Mouse (Mus musculus) cerebellum, postnatal 36 days (tissue): ENCODE measurements around the gene B3galt4.
"Not testable (repeated sequence)": the region's sequence is repeated elsewhere in the genome, so short reads cannot be mapped to it uniquely, and the experiment has no call there.

Source experiments
- DNase-seq, 2 experiments: peaks; one replicate each; pipeline ENCODE4 v3.0.0; 2021 to 2022; ENCODE audit warnings: mixed read lengths in 2 of 2

B3galt4 gene

DNA sequence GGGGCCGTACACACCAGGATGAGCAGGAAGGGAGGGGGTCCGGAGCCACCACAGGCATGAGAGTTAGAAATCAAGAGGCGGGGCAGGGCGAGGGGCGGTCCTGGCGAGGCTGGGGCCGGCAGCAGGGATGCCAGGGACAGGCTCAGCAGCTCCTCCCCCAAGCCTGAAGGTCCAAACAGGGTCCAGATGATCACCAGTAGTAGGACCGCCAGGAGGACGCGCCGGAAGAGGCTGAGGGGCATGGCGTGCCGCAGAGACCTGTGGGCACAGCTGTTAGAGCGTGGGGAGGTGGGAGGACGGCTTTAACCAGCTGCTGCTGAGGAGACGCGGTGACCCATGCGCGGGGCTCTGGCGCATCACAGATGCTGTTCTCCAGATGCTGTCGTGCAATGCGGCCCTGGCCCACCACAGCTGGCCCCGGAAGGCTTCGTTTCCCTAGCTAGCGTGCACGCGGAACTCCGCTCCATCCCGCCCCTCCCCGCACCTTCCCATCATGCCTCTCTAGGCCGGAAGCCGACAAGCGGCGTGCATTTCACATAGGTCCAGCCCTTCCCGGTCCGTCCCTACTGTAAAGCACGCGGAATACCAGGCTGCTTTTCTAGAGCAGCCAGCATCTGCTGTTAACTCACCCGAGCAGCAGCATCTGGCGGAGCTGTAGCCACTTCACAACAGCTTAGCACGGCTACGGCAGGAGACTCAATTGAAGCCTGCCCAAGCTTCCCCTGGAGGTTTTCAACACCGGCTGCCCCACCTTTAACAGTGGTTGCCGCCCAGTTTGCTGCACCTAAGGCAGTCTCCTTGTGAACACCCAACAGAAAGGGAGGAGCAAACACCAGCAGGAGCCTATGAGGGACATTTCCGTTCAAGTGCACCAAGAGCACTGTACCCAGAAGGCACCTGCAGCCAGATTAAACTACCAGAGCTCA lies at the start of gene B3galt4:
Gene B3galt4, minus strand, starts transcription at position 468 of the 926 bp plus-strand sequence.
- DNase-seq, result peak; percentile 72 to 73

DNA sequence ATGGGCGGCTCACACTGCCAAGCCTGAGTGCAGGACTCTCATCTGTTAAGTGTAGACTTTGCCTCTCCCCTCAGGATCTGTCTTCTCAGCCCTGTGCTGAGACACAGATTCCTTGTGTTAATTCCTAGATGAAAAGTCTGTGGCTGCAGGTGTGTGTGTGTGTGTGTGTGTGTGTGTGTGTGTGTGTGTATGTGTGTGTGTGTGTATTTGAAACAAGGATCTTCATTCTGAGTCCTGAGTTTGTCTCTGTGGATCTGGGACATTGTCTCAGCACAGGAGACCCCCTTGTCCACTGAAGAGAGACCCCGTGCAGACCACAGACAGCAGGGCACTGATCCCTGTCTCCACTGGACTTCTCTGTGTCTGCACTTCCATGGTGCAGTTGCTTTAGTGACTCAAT lies 49.5 kb upstream of the B3galt4 start:
- not testable (repeated sequence) for DNase-seq

DNA sequence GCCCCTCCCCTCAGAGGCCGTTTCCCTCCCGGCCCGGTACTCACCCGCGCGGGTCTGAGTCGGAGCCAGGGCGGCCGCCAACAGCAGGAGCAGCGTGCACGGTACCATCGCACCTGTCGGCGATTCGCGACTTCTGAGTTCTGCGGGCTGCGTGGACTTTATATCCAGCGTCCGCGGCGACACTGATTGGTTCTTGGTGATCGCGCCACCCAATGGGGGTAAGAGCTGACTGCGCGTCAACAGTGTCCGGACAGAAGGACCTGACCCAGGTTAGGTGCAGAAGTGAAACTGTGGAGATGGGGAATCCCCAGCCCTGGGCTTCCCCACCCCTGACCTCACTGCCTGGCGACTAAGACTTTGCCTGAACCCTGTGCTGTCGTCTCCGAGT lies 48.9 kb upstream of the B3galt4 start, which contains the start of gene H2-K1:
Gene H2-K1, minus strand, starts transcription at position 198 of the 388 bp plus-strand sequence.
- DNase-seq, result peak; percentile 50 to 60

DNA sequence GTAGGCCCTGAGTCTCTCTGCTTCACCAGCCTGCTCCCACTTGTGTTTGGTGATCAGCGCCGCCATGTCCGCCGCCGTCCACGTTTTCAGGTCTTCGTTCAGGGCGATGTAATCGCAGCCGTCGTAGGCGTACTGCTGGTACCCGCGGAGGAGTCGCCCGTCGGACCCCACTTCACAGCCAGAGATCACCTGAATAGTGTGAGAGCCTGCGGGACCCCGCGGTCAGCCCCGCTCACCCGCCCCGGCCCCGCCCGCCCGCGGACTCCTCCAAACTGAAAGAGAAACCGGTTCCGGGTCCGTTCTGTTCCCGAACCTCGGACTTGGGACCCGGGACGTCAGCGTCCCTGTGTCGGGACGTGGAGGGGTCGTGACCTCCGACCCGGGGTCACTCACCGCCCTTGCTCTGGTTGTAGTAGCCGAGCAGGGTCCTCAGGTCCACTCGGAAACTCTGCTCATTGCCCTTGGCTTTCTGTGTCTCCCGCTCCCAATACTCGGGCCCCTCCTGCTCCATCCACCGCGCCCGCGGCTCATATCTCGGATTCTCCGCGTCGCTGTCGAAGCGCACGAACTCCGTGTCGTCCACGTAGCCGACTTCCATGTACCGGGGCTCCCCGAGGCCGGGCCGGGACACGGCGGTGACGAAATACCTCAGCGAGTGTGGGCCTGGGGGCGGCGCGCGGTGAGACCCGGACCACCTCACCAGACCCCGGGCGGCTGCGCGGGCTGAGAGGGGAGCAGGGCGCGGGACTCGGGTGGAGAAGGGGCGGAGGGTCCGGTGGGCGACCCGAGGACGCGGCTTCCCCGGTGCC lies 48.3 kb upstream of the B3galt4 start:
- DNase-seq, result no peak

DNA sequence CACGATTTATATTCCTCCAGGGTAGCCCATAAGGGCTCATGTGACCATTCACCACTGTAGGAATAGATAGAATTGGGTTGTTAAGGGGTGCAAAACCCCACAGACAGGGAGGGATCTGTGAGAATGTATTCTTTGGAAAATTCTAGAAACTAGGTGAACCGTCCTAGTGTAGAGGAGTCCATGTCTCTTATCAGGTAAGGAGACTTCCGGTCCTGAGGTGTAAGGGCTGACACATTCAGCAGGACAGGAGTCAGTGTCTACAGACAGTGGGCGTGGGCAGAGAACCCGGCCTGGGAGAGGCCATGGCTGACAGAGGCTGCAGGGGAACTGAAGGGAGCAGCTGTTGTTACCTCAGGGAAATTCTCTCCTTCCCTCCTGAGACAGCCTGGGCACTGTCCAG lies 47.4 kb upstream of the B3galt4 start:
- not testable (repeated sequence) for DNase-seq

DNA sequence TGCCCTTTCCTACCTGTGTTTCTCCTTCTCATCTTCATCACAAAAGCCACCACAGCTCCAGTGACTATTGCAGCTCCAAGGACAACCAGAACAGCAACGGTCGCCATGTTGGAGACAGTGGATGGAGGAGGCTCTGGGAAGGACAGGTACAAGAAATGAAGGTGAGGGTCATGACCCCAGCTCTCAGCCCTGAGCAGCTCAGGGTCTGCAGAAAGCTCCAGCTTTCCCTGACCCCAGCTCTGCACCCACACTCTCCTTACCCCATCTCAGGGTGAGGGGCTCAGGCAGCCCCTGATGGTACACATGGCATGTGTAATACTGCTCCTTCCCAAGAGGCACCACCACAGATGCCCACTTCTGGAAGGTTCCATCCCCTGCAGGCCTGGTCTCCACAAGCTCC lies 45.7 kb upstream of the B3galt4 start:
- not testable (repeated sequence) for DNase-seq

DNA sequence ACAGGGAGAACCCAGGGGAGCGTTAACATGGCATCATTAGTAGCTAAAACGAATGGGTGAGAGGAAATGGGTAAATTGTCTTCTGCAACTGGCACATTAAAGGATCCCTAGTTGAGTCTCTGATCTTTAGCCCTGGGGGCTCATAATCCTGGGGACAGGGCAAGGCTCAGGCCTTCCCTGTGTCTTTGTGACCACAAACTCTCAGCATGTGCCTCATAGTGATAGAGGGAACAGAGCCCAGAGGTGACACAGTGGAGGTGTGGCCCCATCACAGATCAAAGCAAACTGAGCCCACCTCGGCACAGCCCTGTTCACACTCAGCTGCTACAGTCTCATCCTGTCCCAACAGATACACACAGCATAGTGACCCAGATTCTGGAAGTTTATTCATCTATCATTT lies 44.4 kb upstream of the B3galt4 start:
- DNase-seq, result no peak

DNA sequence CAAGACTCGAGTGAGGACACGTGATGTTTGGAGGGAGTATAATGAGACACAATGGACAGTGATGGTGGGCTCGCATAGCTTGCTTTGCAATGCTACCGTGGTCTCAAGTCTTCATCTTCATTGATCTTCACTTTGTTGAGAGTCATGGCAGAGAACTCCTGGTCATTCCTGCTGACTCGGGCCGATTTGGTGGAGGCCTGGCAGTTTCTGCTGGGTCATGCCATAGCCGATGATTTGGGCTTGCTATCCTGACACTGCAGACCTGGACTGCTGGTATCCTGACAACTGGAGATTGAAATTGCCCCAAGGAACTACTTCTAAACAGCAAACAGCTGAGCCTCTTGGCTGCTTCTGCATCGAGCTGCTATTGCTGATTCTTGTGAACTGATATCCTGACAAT lies 43.7 kb upstream of the B3galt4 start:
- no peak for DNase-seq

DNA sequence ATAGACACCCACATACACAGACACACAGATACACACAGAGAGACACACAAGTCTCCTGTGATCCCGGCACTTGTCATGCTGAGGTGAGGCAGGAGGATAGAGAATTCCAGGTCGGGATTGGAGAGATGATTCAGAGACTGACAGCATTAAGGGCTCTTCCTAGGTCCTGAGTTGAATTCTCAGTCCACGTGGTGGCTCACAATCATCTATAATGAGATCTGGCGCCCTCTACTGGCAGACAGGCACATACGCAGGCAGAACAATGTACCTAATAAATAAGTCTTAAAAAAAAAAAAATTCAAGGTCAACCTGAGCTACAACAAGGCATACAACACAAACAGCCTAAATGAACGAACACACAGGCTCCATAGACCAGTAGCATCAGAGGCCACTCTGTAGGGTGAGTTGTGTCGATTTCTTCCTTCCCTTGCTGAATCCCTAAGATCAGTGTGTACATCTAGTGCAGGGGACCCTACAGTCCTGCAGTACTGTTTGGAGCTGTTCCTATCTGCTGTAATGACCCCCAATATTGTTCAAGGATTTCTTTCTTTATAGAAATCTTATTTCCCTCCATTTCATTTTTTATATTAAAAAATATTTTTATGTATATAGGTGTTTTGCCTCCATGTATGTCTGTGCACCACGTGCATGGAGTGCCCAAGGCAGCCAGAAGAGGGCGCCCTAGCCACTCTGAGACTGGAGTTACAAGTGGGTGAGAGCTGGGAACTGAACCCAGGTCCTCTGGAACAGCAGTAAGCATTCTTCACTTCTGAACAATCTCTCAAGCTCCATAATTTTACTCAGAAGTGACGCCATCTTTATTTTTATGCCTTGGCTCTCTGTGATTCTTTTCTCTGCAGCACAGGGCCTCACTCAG lies 40.7 kb upstream of the B3galt4 start:
- peak; percentile 46 to 71 for DNase-seq

DNA sequence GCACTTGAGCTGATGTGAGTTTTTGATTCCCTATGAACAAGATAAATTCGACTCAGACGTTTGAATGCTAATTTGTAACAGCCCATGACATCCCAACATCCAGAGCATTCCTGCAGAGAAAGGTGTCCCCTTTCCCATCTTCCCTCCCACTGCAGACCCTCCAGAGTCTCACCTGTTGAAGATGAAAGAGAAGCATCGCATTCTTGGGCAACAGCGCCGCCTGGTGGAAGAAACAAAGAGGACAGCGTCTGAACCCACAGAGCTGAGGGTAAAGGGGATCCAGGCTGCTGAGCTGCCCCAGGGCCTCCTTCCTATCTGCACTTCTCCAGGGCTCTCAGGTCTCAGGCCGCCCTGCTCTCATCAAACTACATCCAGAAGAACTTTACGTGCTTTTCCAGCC lies 30.8 kb upstream of the B3galt4 start:
- peak; percentile 74 to 82 for DNase-seq

DNA sequence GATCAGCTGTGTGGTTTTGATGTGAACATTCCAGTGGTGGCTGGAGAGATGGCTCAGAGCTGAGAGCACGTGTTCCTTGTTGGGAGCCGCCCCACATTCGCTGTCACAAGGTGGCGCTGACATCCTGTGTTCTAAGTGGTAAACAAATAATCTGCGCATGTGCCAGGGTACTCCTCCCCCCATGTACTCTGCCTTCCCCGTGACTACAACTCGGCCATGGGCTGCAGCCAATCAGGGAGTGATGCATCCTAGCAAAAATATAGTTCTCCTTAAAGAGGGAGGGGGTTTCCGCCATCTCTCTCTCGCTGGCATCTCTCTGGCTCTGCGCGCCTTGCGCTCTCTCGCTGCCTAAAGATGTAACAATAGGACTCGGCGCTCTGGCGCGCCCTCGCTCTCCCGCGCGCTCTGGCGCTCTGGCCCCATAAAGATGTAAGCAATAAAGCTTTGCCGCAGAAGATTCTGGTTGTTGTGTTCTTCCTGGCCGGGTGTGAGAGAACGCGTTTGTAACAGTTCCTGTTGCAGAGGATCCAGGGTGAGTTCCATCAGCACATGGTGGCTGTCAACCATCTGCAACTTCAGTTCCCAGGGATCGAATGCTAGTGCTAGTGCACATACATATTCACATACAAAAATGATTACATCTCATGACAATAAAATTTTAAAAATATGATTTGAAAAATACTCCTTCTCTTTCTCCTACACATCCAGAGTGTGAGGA lies 30.1 kb upstream of the B3galt4 start:
- peak; percentile 87 to 88 for DNase-seq

DNA sequence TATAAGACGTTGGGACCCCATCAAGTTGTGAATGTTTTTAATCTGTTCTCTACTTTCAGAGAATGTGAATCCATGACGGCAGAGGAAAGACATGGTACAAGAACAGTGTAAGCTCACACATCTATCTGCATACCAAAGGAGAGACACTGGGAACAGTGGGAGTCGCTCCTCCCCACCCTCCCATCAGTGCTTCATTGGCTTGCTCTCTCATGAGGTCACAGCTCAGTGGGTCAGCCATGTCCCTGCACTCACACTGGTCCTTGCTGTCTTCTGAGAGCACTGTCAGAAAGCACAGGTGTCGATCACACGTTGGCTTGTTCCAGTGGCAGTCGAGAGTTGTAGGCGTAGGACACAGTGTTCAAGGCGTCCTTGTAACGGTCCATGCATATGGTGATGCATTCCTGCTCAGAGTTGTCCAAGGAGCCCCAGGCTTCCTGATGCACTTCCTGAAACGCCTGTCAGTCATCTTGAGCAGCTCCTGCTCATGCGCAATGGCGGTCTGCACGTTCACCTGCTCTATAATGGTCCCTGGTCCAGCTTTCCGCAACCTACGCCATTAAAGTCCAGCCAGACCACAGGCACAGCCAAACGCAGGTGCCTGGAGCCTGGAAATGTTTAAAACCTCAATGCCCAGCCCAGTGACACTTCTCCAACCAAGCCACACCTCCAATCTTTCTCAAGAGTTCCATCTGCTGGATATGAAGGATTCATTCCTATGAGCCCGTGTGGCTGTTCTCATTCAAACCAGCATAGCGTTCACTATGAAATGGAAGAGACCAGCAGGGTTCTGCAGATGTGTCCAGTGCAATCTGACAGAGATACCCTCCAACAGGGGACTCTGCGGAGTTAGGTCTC lies 29.1 kb upstream of the B3galt4 start:
- no peak for DNase-seq

DNA sequence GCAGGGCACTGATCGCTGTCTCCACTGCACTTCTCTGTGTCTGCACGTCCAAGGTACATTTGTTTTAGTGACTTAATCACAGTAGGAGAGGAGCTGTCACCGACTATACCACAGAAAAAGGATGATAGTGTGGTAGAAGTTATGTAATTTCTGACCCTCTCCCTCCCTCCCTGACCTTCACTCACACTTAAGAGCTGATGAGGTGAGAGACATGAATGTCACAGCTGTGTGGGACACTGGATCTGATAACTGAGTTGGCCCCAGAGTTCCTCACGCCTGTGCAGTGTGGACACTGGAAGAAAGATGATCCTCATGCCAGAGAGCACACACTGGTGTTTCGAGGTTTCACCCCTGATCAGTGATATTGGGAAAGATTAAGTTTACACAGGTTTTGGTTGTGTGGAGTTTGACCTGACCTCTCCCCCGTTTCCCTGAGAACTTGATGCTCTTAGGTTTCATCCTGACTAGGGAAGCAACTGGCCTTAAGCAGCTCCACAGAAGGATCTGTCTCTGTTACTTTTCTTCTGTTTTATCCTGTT lies 28.3 kb upstream of the B3galt4 start:
- DNase-seq, result no peak

DNA sequence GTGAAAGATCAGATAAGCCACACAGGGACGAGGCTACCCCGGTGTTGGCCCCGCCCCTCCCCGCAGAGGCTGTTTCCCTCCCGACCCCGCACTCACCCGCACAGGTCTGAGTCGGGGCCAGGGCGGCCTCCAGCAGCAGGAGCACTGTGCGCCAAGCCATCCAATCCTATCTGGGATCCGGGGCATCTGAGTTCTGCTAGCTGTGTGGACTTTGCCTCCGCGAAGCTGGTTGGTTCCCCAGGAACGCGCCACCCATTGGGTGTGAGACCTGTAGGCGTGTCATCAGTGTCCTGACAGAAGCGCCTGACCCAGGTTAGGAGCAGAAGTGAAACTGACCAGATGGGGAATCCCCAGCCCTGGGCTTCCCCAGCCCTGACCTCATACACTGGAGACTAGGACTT lies 27.3 kb upstream of the B3galt4 start:
- DNase-seq, result peak; percentile 72 to 81

DNA sequence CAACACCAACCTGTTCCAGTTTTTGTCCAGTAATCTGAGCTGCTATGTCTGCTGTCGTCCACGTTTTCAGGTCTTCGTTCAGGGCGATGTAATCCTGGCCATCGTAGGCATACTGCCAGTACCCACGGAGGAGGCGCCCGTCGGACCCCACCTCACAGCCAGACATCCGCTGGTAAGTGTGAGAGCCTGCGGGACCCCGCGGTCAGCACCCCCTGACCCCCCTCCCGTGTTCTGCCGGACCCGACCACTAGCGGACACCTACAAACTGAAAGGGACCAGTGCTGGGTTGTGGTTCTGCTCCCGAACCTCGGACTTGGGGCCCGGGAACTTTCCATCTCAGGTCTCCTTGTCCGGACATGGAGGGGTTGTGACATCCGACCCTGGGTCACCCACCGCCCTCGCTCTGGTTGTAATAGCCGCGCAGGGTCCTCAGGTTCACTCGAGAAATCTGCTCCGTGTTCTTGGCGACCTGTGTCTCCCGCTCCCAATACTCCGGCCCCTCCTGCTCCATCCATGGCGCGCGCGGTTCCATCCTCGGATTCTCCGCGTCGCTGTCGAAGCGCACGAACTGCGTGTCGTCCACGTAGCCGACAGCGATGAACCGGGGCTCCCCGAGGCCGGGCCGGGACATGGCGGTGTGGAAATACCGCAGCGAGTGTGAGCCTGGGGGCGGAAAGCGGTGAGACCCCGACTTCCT lies 26.7 kb upstream of the B3galt4 start:
- peak in 1 of 2 experiments; percentile 16 for DNase-seq

DNA sequence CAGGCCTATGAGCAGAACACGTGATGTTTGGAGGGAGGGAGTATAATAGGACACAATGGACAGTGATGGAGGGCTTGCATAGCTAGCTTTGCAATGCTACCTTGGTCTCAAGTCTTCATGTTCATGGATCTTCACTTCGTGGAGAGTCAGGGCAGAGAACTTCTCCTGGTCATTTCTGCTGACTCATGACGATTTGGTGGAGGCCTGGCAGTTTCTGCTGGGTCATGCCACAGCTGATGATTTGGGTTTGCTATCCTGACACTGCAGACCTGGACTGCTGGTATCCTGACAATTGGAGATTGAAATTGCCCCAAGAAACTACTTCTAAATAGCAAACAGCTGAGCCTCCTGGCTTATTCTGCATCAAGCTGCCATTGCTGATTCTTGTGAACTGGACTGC lies 22.3 kb upstream of the B3galt4 start:
- DNase-seq, result no peak

DNA sequence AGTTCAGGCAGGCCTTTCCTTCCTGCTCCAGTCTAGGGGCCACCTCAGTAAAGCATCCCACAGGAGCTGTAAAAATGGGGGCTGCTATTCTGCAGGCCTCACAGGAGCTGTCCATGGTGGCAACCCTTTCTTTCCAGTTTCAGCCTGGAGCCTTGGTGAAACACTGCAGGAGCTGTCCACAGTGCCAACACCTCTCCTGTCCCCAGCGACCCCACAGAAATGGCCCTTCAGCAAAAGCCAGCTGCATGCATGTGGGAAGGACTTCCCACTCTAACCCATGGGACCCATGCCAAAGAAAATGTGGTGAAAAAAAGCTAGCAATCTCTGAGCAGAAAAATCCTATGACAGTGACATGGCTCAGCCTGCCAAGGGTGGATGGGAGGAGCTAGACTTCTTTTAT lies 21.4 kb upstream of the B3galt4 start:
- DNase-seq, result no peak

DNA sequence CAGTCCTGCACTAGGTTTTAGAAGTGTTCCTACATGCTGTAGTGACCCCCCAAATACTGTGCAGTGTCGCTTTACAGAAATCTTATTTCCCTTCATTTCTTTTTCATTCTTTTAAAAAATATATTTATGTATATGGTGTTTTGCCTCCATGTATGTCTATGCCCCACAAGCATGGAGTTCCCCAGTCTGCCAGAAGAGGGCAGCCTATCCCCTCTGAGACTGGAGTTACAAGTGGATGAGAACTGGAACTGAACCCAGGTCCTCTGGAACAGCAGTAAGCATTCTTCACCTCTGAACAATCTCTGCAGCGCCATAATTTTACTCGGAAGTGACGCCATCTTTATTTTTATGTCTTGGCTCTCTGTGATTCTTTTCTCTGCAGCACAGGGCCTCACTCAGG lies 18.1 kb upstream of the B3galt4 start:
- DNase-seq, result no peak

DNA sequence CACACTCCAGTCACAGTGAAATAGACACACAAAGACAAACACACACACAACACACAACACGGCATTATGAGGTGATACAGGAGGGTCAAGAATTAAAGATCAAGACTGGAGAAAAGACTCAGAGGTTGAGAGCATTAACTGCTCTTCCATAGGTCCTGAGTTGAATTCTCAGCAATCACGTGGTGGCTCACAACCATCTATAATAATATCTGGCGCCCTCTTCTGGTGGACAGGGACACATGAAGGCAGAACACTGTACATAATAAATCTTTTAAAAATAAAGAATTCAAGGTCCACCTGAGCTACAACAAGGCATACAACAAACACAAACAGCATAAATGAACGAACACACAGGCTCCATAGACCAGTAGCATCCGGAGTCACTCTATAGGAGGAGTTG lies 17.6 kb upstream of the B3galt4 start:
- no peak for DNase-seq

DNA sequence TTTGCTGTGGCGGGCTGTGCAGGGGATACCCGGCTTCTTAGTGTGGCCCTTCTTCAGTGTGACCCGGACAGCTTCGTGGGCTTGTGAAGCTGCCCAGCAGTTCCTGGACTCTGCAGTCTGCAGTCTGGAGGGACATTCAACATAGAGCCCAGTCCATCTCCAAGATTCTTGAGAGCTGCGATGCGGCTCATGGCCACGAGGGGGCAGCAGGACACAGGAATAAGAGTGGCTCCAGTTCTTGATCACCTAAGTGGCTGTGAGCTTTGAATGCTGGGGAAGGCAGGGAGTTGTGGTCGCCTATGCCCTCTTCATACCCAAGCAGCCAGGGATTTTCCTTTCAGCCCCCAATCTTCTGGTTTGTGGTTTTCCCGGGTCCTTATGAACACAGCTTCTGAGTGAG lies 17.2 kb upstream of the B3galt4 start:
- peak; percentile 82 to 85 for DNase-seq
